Mouse (Mus musculus) brain, embryonic 18.5 days (tissue): ENCODE results near the gene Tenm4.

ENCODE experiments used
- DNase-seq: peaks from one replicate; pipeline ENCODE4 v3.0.0-alpha.2; 2012; ENCODE audit warnings: low read depth, low spot score

Tenm4 gene

GRCm38 (mm10) chr7:96340826-96341225, 169.8 kb downstream of the Tenm4 start:
- DNase-seq: peak; percentile 39

DNA sequence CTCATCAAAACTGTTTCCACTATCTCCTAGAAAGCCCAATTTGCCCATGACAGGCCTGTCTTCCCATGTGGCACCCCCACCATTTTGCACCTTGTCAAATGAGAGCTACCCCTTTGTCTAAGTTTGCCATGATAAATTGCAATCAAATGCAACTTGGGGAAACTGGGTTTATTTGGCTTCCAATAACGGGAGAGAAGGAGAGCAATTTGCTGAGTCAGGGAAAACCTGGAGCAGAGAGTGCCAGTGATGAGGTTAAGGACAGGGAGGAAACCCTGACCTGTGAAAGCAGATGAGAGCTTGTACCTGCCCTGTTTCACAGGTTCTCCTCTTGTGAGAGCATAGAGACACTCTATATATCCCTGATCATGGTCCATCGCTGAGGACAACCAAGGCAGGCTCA, 170.4 kb downstream of the Tenm4 start:
- no peak for DNase-seq

- no peak for DNase-seq
These were observed 171.9 kb downstream of the Tenm4 start for GRCm38 (mm10) chr7:96342996-96343395.

GRCm38 (mm10) chr7:96343667-96344066, 172.6 kb downstream of the Tenm4 start:
- no peak for DNase-seq

DNA sequence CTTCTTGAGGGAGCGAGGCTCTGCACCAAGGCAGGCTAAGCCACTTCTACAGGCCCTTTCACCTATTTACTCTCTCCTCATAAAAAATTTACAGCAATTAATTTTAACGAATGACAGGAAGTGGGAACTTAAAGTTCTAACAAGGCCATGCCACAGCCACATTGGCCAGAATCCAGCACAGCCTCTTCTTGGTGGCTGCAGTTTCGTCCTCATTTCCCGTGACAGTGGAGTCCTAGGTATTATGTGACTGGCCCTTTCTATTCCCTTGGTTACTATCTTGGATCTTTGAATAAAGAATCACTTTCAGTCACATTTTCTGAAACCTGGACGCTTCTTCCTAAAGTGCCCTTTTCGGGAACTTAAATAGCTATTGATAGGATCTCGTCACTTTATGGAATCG, 181.6 kb downstream of the Tenm4 start:
- DNase-seq: no peak

DNA sequence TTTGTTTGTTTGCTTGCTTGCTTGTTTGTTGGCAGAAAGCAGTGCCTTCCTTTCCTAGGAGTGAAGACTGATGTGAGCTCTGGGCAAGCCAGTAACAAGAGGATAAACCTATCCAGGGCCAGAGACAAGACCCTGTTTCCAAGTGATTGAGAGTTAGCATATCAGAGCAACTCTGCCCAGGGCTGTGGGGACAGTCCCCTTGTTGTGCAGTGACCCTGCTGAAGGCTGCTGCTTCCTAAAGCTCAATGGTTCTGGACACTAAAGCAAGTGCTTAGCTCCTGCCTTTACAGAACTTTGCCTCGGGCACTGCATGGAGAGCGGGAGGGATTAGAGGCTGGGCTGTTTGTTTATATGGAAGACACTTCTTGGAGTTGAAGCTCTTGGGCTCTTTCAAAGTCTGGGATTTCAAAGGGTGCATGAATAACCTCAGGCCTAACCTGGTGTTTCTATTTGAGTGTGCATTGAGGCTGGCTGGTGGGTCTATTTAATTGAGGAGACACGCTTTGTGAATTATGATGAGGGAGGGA, 185.3 kb downstream of the Tenm4 start:
- DNase-seq: no peak

GRCm38 (mm10) chr7:96357550-96357949, 186.5 kb downstream of the Tenm4 start:
- no peak for DNase-seq

GRCm38 (mm10) chr7:96363311-96363710, 192.3 kb downstream of the Tenm4 start:
- no peak for DNase-seq

DNA sequence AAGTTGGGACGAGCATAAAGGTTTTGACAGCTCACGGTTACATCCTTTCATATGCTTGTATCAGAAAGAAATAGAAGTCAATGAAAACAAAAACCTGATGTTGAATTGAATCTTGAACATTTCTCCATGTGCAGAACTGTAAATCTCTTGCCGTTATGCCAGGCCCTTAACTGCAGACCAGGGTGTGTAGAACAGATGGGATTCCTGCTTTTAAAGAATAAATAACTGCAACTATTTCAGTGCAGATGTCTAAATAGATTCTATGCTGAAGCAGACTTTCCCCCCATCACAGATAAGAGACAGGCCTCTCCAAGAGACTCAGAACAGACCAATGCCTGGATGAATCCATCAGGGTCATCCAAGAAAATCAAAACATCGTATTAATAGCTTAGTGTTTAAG, 198.9 kb downstream of the Tenm4 start:
- no peak for DNase-seq

DNA sequence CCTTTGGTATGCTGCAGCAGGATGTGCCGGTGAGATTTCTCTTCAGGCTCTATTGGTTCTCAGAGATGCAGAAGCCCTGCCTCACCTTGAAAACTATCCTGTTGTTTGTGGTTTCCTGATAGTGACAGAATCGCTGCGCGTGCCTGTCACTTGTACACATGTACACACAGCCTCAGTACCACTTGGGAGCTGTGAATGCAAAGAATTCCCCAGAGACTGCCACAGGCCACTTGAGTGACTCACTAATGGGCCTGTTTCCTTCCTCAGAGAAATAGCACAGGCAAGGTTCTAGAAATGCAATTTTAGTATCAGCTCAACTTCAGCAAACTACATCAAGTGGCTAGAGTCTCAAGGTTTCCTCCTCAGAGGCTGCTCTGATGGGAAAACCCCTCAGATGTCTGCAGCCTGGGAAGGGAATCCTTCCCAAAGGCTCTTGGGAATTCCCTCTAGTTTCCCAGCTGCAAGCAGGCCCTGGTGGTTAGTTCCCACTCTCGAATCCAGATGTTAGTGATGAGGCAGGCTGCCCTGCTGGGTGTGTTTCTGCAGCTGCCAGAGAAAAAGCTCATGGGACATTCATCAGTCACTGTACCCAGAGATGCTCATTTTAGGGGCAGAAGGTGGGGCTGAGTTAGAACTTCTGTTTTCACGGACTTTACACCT, 203.1 kb downstream of the Tenm4 start:
- DNase-seq: no peak

DNA sequence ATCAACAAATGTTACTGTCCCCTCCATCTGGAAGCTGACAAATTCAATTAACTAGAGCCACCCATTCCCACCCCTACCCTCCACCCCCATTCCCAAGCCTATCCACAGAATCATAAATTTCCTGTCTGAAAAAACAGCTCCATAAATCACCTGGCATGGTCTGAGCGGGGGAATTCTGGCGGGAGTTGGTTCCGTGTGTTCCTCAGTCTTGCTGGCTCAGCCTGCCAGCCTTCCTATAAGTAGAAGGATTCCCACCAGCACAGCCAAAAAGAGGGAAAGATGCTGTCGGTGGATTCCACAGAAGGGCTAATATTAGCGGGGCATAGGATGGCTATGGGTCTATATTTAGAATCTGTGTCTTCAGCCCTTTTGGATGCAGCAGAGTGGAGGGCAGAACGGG, 204.5 kb downstream of the Tenm4 start:
- DNase-seq: no peak

DNA sequence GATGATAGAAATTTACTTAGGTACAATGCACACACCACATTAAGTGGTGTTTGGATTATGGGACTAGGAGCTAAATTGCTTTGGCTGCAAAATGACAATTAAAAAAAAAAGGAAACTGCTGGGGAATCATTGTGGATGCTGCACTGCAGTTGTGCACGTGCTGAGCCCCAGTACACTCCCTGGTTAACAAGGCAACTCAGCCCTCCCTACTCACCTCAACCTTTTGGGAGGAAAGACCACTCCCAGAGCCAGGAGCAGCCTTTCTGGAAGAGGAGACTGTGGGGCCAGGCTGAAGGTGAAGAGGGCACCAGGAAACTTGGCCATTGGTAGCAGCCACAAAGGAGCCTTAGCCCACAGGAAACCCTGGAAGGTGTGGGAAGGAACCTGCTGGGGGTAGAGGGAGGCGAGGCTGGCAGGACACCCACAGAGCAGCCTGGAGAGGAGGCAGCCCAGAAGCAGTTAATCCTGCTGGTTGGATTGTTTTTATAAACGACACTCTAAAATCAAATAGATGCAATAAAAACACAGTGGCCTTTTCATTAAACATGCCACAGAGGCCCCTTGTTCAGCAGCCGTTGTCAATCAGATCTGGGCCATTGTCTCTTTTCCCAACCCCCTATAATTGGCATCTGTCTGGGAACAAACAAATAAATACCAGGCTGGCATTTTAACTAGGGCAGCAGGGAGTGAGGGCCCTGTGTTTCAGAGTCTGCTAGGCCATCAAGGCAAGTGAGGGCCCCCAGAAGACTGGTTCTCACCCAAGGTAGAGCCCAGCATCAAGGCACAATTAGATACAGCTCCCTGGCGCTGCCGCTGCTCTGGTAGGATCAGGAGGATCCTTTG, 212.9 kb downstream of the Tenm4 start:
- peak; percentile 28 for DNase-seq

DNA sequence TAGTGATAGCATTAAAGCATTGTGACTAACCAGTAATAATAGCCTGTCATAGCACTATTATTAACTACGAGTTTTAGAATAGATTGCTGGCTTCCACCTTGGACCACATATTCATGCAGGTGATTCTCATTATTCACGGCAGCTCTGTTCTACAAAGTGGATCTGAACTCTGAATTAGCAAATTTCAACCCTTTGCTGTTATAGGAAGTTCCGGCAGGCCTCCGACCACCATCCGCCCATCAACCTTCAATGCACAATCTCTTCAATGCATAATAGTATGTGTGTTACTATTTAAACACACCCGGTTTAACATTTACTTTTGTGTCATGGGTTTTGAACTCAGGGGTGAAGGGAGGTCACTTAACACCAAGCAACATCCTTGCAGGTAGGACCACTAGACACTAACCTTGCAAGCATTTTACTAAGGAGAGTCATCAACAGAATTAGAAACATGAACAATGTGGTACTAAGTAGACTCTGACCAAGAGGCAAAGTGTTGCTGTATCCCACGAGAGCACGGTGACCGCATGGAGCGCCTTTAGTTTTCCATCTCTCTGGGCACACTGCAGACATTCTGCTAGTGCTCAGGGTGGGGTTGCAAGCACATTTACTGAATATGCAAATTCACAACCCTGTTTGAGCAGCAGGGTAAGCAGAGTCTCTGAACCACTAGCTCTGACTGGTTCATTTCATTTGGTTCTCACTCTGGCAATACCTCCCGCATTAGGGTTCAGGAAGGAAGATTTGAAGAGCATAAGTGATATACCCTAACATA, 213.9 kb downstream of the Tenm4 start:
- DNase-seq: no peak

GRCm38 (mm10) chr7:96385850-96386249, 214.8 kb downstream of the Tenm4 start:
- no peak for DNase-seq

DNA sequence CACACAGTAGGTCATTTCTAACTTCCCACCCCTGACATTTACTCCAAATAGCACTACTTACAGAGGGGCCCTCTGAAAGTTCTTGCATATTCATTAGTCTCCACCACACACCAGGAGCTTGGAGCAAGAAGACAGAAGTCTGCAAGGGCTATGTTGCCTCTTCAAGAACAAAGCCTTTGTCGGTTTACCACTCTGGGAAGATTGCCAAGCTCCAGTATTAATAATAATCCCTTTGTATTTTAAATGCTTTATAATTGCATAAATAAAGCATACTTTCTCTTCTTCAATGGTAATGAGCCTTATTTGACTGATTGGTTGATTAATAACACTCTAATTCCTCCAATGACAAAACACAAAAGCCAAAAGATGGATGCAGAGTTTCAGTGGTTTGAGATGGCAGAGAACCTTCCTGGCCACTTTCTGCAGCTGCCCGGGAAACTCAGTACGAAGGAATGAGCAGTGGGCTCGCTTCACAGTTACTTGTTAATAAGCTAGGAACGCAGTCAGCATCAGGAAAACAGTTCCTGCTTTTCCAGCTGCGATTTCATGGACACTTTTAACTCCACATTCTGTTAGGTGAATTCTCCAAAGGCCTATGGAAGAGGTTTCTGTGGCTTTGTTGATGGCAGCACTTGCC, 219.1 kb downstream of the Tenm4 start:
- no peak for DNase-seq

GRCm38 (mm10) chr7:96390894-96391293, 219.8 kb downstream of the Tenm4 start:
- DNase-seq: no peak

DNA sequence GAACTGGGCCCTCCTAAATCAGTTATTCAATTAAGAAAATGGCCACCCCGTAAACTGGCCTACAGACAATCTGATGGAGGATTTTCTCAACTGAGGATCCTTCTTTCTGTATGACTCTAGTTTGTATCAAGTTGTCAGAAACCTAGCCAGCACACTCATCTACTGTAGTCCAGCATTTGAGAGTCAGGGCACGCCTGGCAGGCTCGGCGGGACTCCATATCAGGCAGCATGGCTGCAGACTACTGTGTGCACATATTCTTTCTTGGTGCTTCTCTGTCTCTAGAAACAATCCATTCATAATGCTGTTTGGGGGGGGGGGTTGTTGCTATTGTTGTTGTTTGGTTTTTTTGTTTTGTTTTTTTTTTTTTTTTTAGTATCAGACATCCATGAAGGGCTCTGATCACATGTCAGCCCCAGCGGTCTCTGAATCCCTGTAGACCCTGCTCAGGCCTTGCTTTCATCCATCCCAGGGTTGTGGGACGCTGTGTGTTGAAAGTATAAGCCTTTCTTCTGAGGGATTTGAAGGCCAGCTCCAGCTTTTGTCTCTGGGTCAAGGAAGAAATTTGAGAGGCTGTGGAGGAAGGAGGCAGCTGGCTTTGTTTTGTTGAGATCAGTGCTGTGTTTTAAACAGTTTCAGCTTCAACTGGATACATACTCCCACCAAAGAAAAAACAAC, 220.9 kb downstream of the Tenm4 start:
- DNase-seq: no peak

GRCm38 (mm10) chr7:96392600-96392999, 221.6 kb downstream of the Tenm4 start:
- no peak for DNase-seq

DNA sequence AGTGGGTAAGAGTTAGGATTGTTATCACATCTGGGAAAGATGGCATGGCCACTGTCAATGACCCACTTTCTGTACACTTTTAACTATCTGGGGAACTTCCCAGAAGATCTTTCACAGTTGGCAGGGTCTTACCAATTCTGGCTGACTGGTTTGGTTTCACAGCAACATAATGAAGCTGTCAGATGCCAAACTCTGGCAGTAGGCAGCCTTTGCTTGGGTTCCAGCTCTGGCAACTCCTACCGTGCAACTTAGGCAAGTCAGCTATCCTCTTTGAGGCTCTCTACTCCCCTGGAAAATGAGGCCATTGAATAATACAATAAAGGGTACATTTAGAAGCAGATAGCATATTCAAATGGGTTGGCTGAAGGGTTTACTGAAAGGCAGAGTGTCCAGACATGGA, 226.9 kb downstream of the Tenm4 start:
- peak; percentile 34 for DNase-seq

- peak; percentile 30 for DNase-seq
These were observed 229.4 kb downstream of the Tenm4 start for GRCm38 (mm10) chr7:96400411-96400810.

GRCm38 (mm10) chr7:96406630-96407214, 235.7 kb downstream of the Tenm4 start:
- no peak for DNase-seq
